Mouse (Mus musculus): ENCODE measurements around the gene Rtraf. TPM values are rescaled to one million over a fixed set of nuclear protein-coding genes. Genes with fewer than 3 reads are reported as not detected.
"Not testable (repeated sequence)": the region's sequence is repeated elsewhere in the genome, so short reads cannot be mapped to it uniquely, and the experiment has no call there.

Rtraf gene
- total RNA-seq (2021): 10 to 100 TPM; 78.3 to 85.5 TPM
- long read RNA-seq, experiment 1, transcript Rtraf-201 (8 exons, 1,562 nt): major isoform, 126 of 157 reads
- long read RNA-seq, experiment 1, partial matches to known transcripts: 2 of 157 reads
- long read RNA-seq, experiment 1, other reads (novel, unspliced or antisense): 29 of 157 reads
- long read RNA-seq, experiment 2, transcript Rtraf-201 (8 exons, 1,562 nt): major isoform, 139 of 156 reads
- long read RNA-seq, experiment 2, partial matches to known transcripts: 0 of 156 reads
- long read RNA-seq, experiment 2, other reads (novel, unspliced or antisense): 17 of 156 reads

GRCm38 (mm10) chr14:19823321-19824142 lies at the start of gene Rtraf:
TSS of gene Rtraf (minus strand) at chr14:19823824.
- DNase-seq: peak; percentile 96

GRCm38 (mm10) chr14:19867286-19867935 lies 43.8 kb upstream of the Rtraf start:
- no peak for DNase-seq

- not testable (repeated sequence) for DNase-seq
Observed at GRCm38 (mm10) chr14:19865121-19865520, 41.5 kb upstream of the Rtraf start.

GRCm38 (mm10) chr14:19861311-19862080 lies 37.9 kb upstream of the Rtraf start:
- no peak for DNase-seq

GRCm38 (mm10) chr14:19860281-19860680 lies 36.7 kb upstream of the Rtraf start:
- no peak for DNase-seq

GRCm38 (mm10) chr14:19858808-19859776 lies 35.5 kb upstream of the Rtraf start:
- no peak for DNase-seq

GRCm38 (mm10) chr14:19858279-19858678 lies 34.7 kb upstream of the Rtraf start:
- DNase-seq: no peak

GRCm38 (mm10) chr14:19853471-19853870 lies 29.8 kb upstream of the Rtraf start:
- DNase-seq: no peak

GRCm38 (mm10) chr14:19839600-19840332 lies 16.1 kb upstream of the Rtraf start:
- peak; percentile 47 for DNase-seq

- no peak for DNase-seq
Observed at GRCm38 (mm10) chr14:19836289-19836688, 12.7 kb upstream of the Rtraf start.

GRCm38 (mm10) chr14:19825481-19825880 lies 1.9 kb upstream of the Rtraf start:
- DNase-seq: no peak

GRCm38 (mm10) chr14:19821686-19822085 lies 1.9 kb downstream of the Rtraf start:
- DNase-seq: no peak

- peak; percentile 90 for DNase-seq
Observed at GRCm38 (mm10) chr14:19817949-19818348, 5.7 kb downstream of the Rtraf start.

- DNase-seq: no peak
Observed at GRCm38 (mm10) chr14:19813061-19813460, 10.6 kb downstream of the Rtraf start.

- DNase-seq: peak; percentile 18
Observed at GRCm38 (mm10) chr14:19809934-19810333, 13.7 kb downstream of the Rtraf start.

- no peak for DNase-seq
Observed at GRCm38 (mm10) chr14:19807858-19808257, 15.8 kb downstream of the Rtraf start.

- no peak for DNase-seq
Observed at GRCm38 (mm10) chr14:19807339-19807738, 16.3 kb downstream of the Rtraf start.

GRCm38 (mm10) chr14:19803623-19804022 lies 20.0 kb downstream of the Rtraf start:
- DNase-seq: peak; percentile 17

- no peak for DNase-seq
Observed at GRCm38 (mm10) chr14:19803222-19803621, 20.4 kb downstream of the Rtraf start.
